Mouse (Mus musculus): ENCODE data around the gene Dmpk. TPM values are rescaled to one million over a fixed set of nuclear protein-coding genes. Genes with fewer than 3 reads are reported as not detected.
A peak's percentile ranks its signal among the peaks of the same experiment; 100 is the strongest.

Dmpk gene
- polyA plus RNA-seq, 2 experiments = 8.3 to 17.9 TPM

GRCm38 (mm10) chr7:19078732-19079131 is 4.9 kb upstream of the Dmpk start:
- Histone ChIP-seq H3K27me3 (ENCODE audit: control insufficient read depth, insufficient read depth, low read length) (peaks cover 2% of the 10 kb centered on the region; the same call in 1 of the 2 replicates), H3K36me3 (replicated peaks; ENCODE audit: control insufficient read depth, insufficient read depth, low read depth) (peaks cover 14% of the 10 kb centered on the region; the same call in 1 of the 2 replicates), H3K9me3 (ENCODE audit: control insufficient read depth, low read length) (no peaks in the 10 kb centered on the region), H3K27ac (no peak overlapping the region), H3K4me3 (ENCODE audit: insufficient read depth in 1 of 2, low read depth in 2 of 2, low read length in 2 of 2) (no peak overlapping the region), H3K4me2 (ENCODE audit: low read depth) (no peak overlapping the region), H3K9ac (replicated peaks) (no peak overlapping the region), H3K4me1 (replicated peaks; ENCODE audit: control insufficient read depth in 2 of 2, insufficient read depth in 2 of 2, low read length in 1 of 2) (peaks cover 8 to 21% of the 10 kb centered on the region in 2 experiments)
- ATAC-seq (ENCODE audit: insufficient read depth) (no peak), DNase-seq (ENCODE audit: low read depth in 3 of 3, low spot score in 3 of 3) (no peak)
- TF ChIP-seq CTCF (IDR thresholded peaks at IDR 0.05; ENCODE audit: low read depth) = no peak
- TF ChIP-seq EP300 (IDR thresholded peaks at IDR 0.05; ENCODE audit: low read depth) = no peak
- WGBS (ENCODE audit: insufficient replicate concordance) = 64% methylated on average over 3 of the region's 3 CpGs

GRCm38 (mm10) chr7:19080451-19080950 is 3.1 kb upstream of the Dmpk start:
- DNase-seq (ENCODE audit: low read depth in 3 of 3, low spot score in 3 of 3) = no peak
- 83% methylated on average over 19 of the region's 19 CpGs for WGBS (ENCODE audit: insufficient replicate concordance)

GRCm38 (mm10) chr7:19082171-19082570 is 1.5 kb upstream of the Dmpk start:
- Histone ChIP-seq H3K27ac (no peak overlapping the region), H3K36me3 (replicated peaks; ENCODE audit: control insufficient read depth, insufficient read depth, low read depth) (peaks cover 14% of the 10 kb centered on the region; the same call in 1 of the 2 replicates)
- TF ChIP-seq CTCF (IDR thresholded peaks at IDR 0.05; ENCODE audit: low read depth) (no peak), EP300 (IDR thresholded peaks at IDR 0.05; ENCODE audit: low read depth) (no peak)

More at GRCm38 (mm10) chr7:19080451-19080950, 3.1 kb upstream of the Dmpk start:
- TF ChIP-seq CTCF (IDR thresholded peaks at IDR 0.05; ENCODE audit: low read depth) (no peak), EP300 (IDR thresholded peaks at IDR 0.05; ENCODE audit: low read depth) (no peak)
- Histone ChIP-seq H3K27ac (no peak overlapping the region), H3K4me1 (replicated peaks; ENCODE audit: control insufficient read depth in 2 of 2, insufficient read depth in 2 of 2, low read length in 1 of 2) (peaks cover 6 to 18% of the 10 kb centered on the region in 2 experiments), H3K36me3 (replicated peaks; ENCODE audit: control insufficient read depth, insufficient read depth, low read depth) (peaks cover 14% of the 10 kb centered on the region; the same call in 1 of the 2 replicates), H3K9me3 (ENCODE audit: control insufficient read depth, low read length) (no peaks in the 10 kb centered on the region), H3K9ac (replicated peaks) (no peak overlapping the region), H3K4me3 (ENCODE audit: insufficient read depth in 1 of 2, low read depth in 2 of 2, low read length in 2 of 2) (no peak overlapping the region), H3K27me3 (ENCODE audit: control insufficient read depth, insufficient read depth, low read length) (no peaks in the 10 kb centered on the region; the same call in 1 of the 2 replicates), H3K4me2 (ENCODE audit: low read depth) (no peak overlapping the region)
- no peak for ATAC-seq (ENCODE audit: insufficient read depth)

GRCm38 (mm10) chr7:19083096-19083495 is 553 bp upstream of the Dmpk start:
- H3K4me2 ChIP-seq (ENCODE audit: low read depth) = no peak overlapping the region
- no peak for TF ChIP-seq EP300 (IDR thresholded peaks at IDR 0.05; ENCODE audit: low read depth)
- TF ChIP-seq CTCF (IDR thresholded peaks at IDR 0.05; ENCODE audit: low read depth) = no peak
- H3K9ac ChIP-seq (replicated peaks) = no peak overlapping the region
- WGBS (ENCODE audit: insufficient replicate concordance) = 57% methylated on average over 6 of the region's 6 CpGs
- H3K4me3 ChIP-seq (ENCODE audit: insufficient read depth in 1 of 2, low read depth in 2 of 2, low read length in 2 of 2) = no peak overlapping the region
- no peak for DNase-seq (ENCODE audit: low read depth in 3 of 3, low spot score in 3 of 3)
- peaks cover 14% of the 10 kb centered on the region; the same call in 1 of the 2 replicates for H3K36me3 ChIP-seq (replicated peaks; ENCODE audit: control insufficient read depth, insufficient read depth, low read depth)
- H3K4me1 ChIP-seq (replicated peaks; ENCODE audit: control insufficient read depth in 2 of 2, insufficient read depth in 2 of 2, low read length in 1 of 2) = peaks cover 11 to 12% of the 10 kb centered on the region in 2 experiments
- no peak overlapping the region for H3K27ac ChIP-seq
- peaks cover 9% of the 10 kb centered on the region for H3K27me3 ChIP-seq (ENCODE audit: control insufficient read depth, insufficient read depth, low read length)
- H3K9me3 ChIP-seq (ENCODE audit: control insufficient read depth, low read length) = no peaks in the 10 kb centered on the region
- ATAC-seq (ENCODE audit: insufficient read depth) = no peak

More at GRCm38 (mm10) chr7:19082171-19082570, 1.5 kb upstream of the Dmpk start:
- Histone ChIP-seq H3K9ac (replicated peaks) (no peak overlapping the region), H3K4me3 (ENCODE audit: insufficient read depth in 1 of 2, low read depth in 2 of 2, low read length in 2 of 2) (no peak overlapping the region), H3K27me3 (ENCODE audit: control insufficient read depth, insufficient read depth, low read length) (peaks cover 6% of the 10 kb centered on the region), H3K4me1 (replicated peaks; ENCODE audit: control insufficient read depth in 2 of 2, insufficient read depth in 2 of 2, low read length in 1 of 2) (peaks cover 13 to 19% of the 10 kb centered on the region in 2 experiments), H3K4me2 (ENCODE audit: low read depth) (no peak overlapping the region), H3K9me3 (ENCODE audit: control insufficient read depth, low read length) (no peaks in the 10 kb centered on the region)
- ATAC-seq (ENCODE audit: insufficient read depth) (no peak), DNase-seq (ENCODE audit: low read depth in 3 of 3, low spot score in 3 of 3) (no peak)
- 72% methylated on average over 4 of the region's 4 CpGs for WGBS (ENCODE audit: insufficient replicate concordance)

- Histone ChIP-seq H3K4me1 (replicated peaks; ENCODE audit: control insufficient read depth in 2 of 2, insufficient read depth in 2 of 2, low read length in 1 of 2) (peaks cover 11 to 12% of the 10 kb centered on the region in 2 experiments), H3K4me2 (ENCODE audit: low read depth) (no peak overlapping the region)
- ATAC-seq (ENCODE audit: insufficient read depth) = no peak
Observed at GRCm38 (mm10) chr7:19084277-19084771, 675 bp downstream of the Dmpk start.

More at GRCm38 (mm10) chr7:19084277-19084771, 675 bp downstream of the Dmpk start:
- Histone ChIP-seq H3K27me3 (ENCODE audit: control insufficient read depth, insufficient read depth, low read length) (peaks cover 9% of the 10 kb centered on the region), H3K9ac (replicated peaks) (no peak overlapping the region), H3K9me3 (ENCODE audit: control insufficient read depth, low read length) (no peaks in the 10 kb centered on the region), H3K36me3 (replicated peaks; ENCODE audit: control insufficient read depth, insufficient read depth, low read depth) (peaks cover 11% of the 10 kb centered on the region; the same call in 1 of the 2 replicates), H3K27ac (no peak overlapping the region), H3K4me3 (ENCODE audit: insufficient read depth in 1 of 2, low read depth in 2 of 2, low read length in 2 of 2) (0 out of 4 replicates have a peak overlapping the region, but pooled peaks of 1 of the 2 experiments have one; percentile 7)
- no peak for TF ChIP-seq EP300 (IDR thresholded peaks at IDR 0.05; ENCODE audit: low read depth)
- no peak for TF ChIP-seq CTCF (IDR thresholded peaks at IDR 0.05; ENCODE audit: low read depth)
- WGBS (ENCODE audit: insufficient replicate concordance) = 29% methylated on average over 6 of the region's 6 CpGs
- no peak for DNase-seq (ENCODE audit: low read depth in 3 of 3, low spot score in 3 of 3)

Measured in liver, embryonic 14.5 days (tissue).